Mouse (Mus musculus): ENCODE results near the gene Cog8.

The Cog8 gene

DNA sequence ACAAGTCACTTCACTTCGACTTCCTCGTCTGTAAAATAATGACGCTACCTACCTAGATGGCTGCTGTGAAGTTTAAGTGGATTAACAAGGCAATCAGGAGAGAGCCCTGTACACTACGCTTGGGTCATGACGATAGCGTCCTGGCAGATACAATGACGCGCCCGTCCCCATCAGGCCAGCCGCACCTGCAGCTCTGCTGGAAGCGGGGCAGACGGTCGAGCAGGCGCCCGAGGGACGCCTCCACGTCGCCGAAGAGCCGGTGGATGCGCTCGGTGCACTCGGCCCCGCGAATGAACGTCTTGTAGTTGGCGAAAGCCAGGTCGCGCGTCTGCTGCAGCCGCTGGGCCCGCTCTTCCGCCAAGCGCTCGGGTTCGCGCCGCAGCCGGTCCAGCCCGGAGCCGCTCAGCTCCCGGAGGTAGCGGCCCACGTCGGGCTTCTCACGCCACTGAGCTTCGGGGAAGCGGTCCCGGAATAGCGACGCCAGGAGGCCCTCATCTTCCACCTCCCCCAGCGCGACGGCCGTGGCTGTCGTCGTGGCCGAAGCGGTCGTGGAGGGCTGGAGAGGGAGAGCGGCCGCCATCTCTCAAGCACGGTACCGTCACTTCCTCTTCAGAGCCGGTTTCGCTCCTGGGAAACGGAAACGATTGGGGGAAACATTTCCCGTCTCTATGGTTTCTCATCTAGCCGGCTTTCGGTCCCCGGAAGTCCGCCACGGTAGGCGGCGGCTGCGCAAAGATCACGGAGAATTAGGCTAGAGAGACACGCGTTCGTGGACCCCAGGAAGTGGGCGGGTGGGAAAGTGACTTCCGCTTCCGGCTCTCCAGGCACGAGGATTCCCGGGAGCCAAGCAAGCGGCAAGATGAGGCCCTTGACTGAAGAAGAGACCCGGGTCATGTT, at the start of gene Cog8, which contains the start of gene Nip7:
Gene Cog8 (minus strand): TSS at position 614 of the 897 bp plus-strand sequence.
Gene Nip7 (plus strand): TSS at position 802 of the 897 bp plus-strand sequence.
- peak; percentile 98 for DNase-seq (ENCODE audit: low spot score in 2 of 2)

DNA sequence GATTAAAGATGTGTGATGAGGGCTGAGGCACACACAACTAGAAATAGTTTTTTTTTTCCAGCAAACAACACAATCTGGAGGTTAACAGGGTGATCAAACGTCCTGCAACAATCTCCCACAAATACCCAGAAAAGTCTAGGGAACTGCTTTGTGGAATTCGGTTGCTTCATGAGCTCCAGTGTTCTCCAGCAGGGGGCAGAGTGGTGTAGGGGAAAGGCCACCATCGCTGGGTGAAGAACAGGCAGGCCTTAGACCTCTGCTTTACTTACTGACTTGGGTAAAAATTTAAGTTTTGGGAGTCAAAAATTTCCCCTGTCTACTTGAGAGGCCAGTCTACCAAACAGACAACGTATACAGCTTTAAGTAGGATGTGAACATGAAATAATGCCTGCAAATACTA, 48.1 kb upstream of the Cog8 start:
- peak in 1 of 2 experiments; percentile 79 for DNase-seq (ENCODE audit: low spot score in 2 of 2)

- DNase-seq (ENCODE audit: low spot score in 2 of 2) = no peak
Observed at GRCm38 (mm10) chr8:107100635-107101034, 44.1 kb upstream of the Cog8 start.

DNA sequence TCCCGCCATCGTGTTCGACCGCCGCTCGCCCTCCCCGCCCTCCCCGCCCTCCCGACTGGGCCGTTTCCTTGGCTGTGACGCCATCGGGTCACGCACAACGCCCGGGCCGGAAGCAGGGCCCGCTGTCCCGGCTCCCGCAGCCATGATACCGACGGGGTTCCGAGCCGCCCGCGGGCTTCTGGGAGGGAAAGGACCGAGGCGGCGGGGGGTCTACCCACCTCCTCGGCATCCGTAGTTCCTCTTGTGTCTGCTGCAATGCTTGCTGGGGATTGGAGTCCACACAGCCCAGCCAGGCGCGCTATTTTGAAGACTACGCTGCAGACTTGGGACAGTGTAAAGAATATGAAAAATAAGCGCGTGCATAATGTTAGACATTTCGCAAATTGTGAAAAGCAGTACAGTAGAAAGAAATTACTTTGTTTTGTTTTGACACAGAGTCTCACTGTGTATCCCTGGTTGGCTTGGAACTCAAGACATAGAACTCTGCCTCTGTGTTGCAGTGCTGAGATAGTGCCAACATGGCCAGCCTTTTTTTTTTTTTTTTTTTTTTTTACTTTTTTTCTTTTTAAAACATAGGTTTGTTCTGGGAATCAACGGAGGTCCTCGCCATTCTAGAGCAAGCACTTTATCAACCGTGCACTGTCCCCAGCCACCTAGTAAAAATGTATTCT, 40.0 kb upstream of the Cog8 start, which contains the start of gene Terf2:
Gene Terf2 (minus strand): TSS at position 182 of the 671 bp plus-strand sequence.
- DNase-seq (ENCODE audit: low spot score in 2 of 2) = peak; percentile 97 to 98

DNA sequence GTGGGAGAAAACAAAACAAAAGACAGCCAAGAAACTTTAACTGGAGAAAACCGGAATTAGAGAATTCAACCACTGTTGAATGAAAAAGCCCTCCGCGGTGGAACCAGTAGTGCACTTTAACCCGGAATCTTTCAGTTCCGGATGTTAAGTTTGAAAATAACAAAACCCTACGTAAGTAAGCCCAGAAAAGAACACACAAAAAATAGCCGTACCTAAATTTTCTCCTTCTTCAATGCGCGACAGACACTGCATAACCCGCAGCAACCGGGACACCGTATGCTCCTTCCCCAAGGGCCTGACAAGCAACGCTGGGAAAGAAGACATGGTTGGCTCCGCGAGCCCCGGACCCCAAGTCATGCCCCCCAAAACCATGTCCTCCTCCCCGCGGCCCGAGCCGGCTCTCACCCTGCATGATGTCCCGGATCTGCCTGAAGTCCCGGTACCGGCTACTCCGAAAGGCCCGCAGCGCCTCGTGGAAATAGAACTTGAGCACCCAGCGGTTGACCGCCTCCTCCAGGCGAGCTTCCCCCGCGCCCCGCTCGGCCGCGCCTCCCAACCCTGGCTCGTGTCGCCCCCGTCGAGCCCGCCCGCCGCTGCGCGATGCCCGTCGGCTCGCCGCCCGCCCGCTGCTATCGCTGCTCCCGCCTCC, 39.4 kb upstream of the Cog8 start:
- peak in 1 of 2 experiments; percentile 37 for DNase-seq (ENCODE audit: low spot score in 2 of 2)

GRCm38 (mm10) chr8:107090531-107090930, 34.0 kb upstream of the Cog8 start:
- DNase-seq (ENCODE audit: low spot score in 2 of 2) = no peak

GRCm38 (mm10) chr8:107088526-107089063, 32.1 kb upstream of the Cog8 start:
- DNase-seq (ENCODE audit: low spot score in 2 of 2) = no peak

DNA sequence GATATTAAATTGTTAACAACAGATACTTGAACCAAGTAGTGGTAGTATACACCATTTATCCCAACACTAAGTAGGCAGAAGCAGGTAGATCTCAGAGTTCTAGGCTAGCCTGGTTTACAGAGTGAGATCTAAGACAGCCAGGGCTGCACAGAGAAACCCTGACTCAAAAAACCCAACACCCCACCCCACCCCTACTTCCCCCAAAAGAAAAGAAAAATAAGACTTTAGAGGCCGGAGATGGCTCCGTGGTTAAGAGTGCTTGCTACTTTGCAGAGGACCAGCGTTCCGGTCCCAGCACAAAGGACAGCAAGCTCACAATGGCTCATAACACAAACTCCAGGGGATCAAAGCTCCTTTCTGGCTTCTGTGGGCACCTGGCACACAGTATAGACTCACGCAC, 29.5 kb upstream of the Cog8 start:
- no peak for DNase-seq (ENCODE audit: low spot score in 2 of 2)

DNA sequence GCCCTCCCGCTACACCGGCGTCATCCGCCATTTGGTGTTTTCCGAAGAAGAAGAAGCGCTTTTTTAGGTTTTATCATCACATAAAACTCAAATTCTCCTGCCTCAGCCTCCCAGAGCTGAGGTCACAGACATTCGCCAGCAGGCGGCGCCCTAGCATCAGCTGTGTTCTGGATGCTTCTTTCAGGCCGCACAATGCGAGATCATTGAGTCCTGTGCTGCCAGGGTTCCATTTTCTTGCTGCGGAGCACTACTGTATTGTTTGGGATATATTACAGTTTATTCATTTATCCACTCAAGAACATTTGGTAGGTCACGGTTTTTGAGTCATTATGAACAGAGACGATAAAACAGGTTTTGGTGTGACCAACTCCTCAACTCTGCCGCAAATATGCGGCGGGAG, 28.9 kb upstream of the Cog8 start:
- DNase-seq (ENCODE audit: low spot score in 2 of 2) = no peak

DNA sequence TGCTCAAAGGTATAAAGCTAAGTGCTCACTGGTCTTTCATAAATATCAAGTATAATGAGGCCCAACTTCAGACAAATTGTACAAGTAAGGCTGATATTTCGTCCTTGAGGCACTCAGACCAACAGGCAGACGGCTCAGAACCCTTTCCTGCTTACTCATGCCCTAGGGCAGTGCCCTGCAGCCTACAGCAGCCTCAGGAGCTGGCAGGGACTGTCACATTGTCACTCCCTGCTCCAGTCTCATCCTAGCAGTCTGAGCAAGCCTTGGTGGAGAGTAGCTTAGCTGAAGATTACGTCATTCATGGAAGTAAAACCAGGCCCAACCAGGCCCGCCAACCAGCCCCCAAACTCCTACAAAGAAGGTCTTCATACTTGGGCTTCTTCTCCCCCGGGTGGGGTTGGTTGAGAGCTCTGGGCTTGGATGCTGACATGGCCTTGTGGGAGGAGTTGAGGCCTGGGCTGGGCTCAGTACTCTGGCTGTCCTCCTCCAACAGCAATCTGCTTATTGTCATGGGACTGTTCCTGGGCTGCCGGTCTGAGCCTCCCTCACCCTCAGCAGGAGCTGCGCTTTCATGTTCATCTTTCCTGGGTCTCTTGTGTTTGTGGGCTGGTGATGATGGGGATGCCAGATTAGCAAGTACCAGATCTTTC, 19.9 kb upstream of the Cog8 start:
- DNase-seq (ENCODE audit: low spot score in 2 of 2) = no peak

- DNase-seq (ENCODE audit: low spot score in 2 of 2) = no peak
Observed at GRCm38 (mm10) chr8:107074128-107074527, 17.6 kb upstream of the Cog8 start.

- DNase-seq (ENCODE audit: low spot score in 2 of 2) = no peak
Observed at GRCm38 (mm10) chr8:107073706-107074105, 17.2 kb upstream of the Cog8 start.

- no peak for DNase-seq (ENCODE audit: low spot score in 2 of 2)
Observed at GRCm38 (mm10) chr8:107065511-107066496, 9.3 kb upstream of the Cog8 start, which contains the start of gene Tmed6. Tmed6 (minus strand) TSS chr8:107065644.

DNA sequence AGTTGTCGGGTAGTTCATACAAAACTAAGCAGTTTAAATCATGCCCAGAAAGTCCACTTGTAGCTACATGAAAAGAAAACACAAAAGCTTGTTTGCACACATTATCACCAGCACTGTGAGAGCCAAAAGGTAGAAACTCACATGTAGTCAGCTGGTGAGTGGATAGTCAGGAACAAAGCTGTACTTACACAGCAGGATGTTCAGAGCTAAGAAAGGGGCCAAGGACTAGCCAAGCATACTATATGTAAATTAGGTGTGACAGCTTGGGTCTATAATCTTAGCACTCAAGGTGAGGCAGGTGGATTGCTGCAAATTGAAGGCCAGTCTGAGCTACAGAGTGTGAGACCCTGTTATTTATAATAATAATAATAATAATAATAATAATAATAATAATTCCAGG, 6.1 kb upstream of the Cog8 start:
- no peak for DNase-seq (ENCODE audit: low spot score in 2 of 2)

- peak in 1 of 2 experiments; percentile 39 for DNase-seq (ENCODE audit: low spot score in 2 of 2)
Observed at GRCm38 (mm10) chr8:107056973-107057369, 482 bp upstream of the Cog8 start.

DNA sequence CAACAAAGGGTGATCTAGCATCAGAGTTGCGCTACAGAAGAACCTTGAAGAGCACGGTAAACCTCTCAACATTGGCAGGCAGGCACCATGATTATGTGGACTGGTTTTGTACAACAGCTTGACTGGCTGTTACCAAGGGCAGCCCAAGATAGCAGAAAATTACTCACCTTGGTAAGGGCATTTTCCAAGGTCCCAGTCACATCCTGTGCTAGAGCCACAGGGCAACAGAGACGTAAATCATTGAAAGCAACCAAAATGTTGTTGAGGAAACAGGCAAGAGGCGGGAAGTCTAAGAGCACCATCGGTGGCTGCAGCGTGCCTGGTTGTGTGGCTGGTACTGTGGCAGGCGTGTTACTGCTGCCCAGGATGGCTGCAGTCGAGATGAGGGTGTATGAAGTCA, 4.4 kb downstream of the Cog8 start:
- DNase-seq (ENCODE audit: low spot score in 2 of 2) = no peak

- DNase-seq (ENCODE audit: low spot score in 2 of 2) = no peak
Observed at GRCm38 (mm10) chr8:107049480-107049879, 7.0 kb downstream of the Cog8 start.

- DNase-seq (ENCODE audit: low spot score in 2 of 2) = peak; percentile 89 to 90
Observed at GRCm38 (mm10) chr8:107048061-107048941, 8.2 kb downstream of the Cog8 start, which contains the start of gene Pdf. Pdf (minus strand) TSS chr8:107048614.

DNA sequence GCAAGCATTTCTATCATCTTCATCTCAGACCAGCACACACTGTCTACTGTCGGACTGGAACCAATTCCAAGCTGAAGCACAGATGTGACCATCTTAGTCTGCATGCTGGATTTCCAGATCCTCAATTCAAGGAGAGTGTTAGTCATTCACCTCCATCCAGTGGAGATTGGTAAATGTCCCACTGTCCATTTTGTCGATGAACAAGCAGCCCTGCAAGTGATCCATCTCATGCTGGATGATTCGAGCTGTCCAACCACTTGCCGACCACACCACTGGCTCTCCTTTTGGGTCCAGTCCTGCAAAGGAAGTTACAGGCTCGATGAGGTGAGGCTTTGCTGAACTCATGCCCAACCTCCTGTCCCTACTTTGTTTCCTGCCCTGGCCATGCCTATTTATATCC, 9.5 kb downstream of the Cog8 start:
- no peak for DNase-seq (ENCODE audit: low spot score in 2 of 2)
